Mouse (Mus musculus) megakaryocyte, embryonic 14.5 days (primary cell): ENCODE measurements around the gene Hist1h2bg. TPM values are rescaled to one million over a fixed set of nuclear protein-coding genes. Genes with fewer than 3 reads are reported as not detected.
A peak's percentile ranks its signal among the peaks of the same experiment; 100 is the strongest.
"Not testable (repeated sequence)": the region's sequence is repeated elsewhere in the genome, so short reads cannot be mapped to it uniquely, and the experiment has no call there.

Experiments
- H3K27me3 ChIP-seq: replicated peaks from 2 replicates; pipeline ENCODE3; 2012; ENCODE audit warnings: inconsistent platforms
- H3K36me3 ChIP-seq: replicated peaks from 2 replicates; pipeline ENCODE3; 2012; ENCODE audit warnings: low read length, inconsistent platforms, mixed read lengths
- H3K4me1 ChIP-seq: 2 replicates; pipeline ENCODE4 v1.6.1; 2012; ENCODE audit warnings: inconsistent platforms
- H3K4me3 ChIP-seq: replicated peaks from 2 replicates; pipeline ENCODE3; 2012; ENCODE audit warnings: moderate library complexity, mild to moderate bottlenecking, inconsistent platforms
- H3K9me3 ChIP-seq: 2 replicates; pipeline ENCODE4 v1.6.1; 2012; ENCODE audit warnings: inconsistent platforms
- FLI1 ChIP-seq: IDR thresholded peaks from 2 replicates; pipeline ENCODE4 v1.6.1; 2012; ENCODE audit warnings: low read length, inconsistent platforms, mixed read lengths
- GATA1 ChIP-seq: IDR thresholded peaks from 3 replicates; pipeline ENCODE4 v1.6.1; 2012; ENCODE audit warnings: mixed read lengths, low read length, inconsistent platforms, borderline replicate concordance
- polyA plus RNA-seq: library from polyadenylated mRNA; stranded (reverse); fragments of >175 nt; gene quantifications from 2 replicates; pipeline ENCODE4 v1.2.3, GENCODE M21; 2012; ENCODE audit warnings: low replicate concordance; ENCODE audit not compliant: insufficient read depth

The Hist1h2bg gene
- polyA plus RNA-seq, 1 experiment = 16.8 TPM

DNA sequence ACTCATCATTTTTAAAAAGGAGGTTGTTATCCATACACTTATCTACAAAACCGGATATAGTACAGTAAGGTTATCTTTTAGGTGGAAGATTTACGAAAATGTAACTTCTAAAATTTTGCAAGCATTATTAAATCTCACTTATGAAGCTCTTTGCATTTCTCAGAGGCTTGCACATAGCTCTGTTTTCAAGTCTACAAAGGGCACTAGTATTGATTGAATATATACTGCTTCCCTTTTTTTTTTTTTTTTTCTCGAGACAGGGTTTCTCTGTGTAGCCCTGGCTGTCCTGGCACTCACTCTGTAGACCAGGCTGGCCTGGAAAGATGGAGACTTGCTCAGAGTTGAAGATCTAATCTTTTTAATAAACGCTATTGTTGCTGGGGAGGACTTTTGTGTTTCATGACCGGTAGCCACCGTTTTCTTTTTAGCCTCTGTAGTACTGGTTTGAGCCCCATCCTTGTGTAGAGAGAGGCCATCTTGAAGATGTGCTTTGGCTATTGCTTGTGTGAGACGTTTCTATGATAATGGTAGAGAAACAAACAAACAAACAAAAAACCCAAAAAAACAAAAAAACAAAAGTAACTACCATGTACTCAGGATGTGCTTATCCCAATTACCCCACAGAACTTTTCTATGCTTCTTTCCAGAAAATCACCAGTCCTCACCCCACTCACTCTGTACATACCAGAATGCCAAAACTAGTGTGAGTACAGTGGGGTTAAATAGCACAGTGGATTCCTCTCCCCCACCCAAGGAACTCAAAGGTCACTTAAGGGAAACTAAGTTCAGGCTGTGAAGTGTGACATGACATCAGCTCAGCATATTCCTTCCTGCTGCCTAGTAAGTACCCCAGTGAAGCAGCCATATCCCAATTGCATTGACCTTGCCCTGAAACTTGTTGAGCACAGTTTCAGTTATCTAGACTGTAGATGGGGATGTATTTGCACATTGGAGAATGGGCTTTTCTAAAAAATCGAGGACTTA lies 19.0 kb upstream of the Hist1h2bg start:
- H3K4me1 ChIP-seq = peaks cover 68% of the 10 kb centered on the region
- no peaks in the 10 kb centered on the region for H3K36me3 ChIP-seq
- no peaks in the 10 kb centered on the region for H3K9me3 ChIP-seq
- no peak for TF ChIP-seq FLI1
- TF ChIP-seq GATA1 = no peak
- H3K27me3 ChIP-seq = no peaks in the 10 kb centered on the region
- peak overlapping the region; percentile 87 for H3K4me3 ChIP-seq

DNA sequence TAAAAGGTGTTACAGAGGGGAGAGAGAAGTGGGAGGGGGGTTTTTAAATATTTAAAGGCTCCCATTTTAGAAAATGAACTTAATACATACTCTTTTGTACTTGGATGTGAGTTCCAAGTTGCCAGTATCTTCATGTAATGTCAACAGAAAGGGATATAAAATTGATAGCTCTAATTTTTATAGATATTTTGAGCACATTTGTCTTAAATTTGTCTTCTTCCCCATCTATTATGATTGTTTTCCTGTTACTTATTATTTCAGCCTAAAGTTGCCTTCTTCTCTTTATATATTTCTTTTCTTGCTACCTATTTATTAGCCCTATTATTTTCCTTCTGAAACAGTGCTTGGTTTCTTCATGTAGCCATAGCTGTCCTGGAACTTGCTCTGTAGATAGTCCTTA lies 18.2 kb upstream of the Hist1h2bg start, which contains the start of gene Hist1h1d:
TSS of gene Hist1h1d (plus strand) at position 301 of the 400 bp plus-strand sequence.
- peaks cover 72% of the 10 kb centered on the region for H3K4me1 ChIP-seq
- no peaks in the 10 kb centered on the region for H3K27me3 ChIP-seq
- no peak for TF ChIP-seq FLI1
- no peak for TF ChIP-seq GATA1
- H3K9me3 ChIP-seq = no peaks in the 10 kb centered on the region
- no peaks in the 10 kb centered on the region for H3K36me3 ChIP-seq
- H3K4me3 ChIP-seq = peak within 1 kb of the TSS; percentile 15

GRCm38 (mm10) chr13:23554393-23554792 lies 16.8 kb upstream of the Hist1h2bg start:
- no peaks in the 10 kb centered on the region for H3K36me3 ChIP-seq
- H3K4me1 ChIP-seq = peaks cover 66% of the 10 kb centered on the region
- no peak for TF ChIP-seq GATA1
- no peak for TF ChIP-seq FLI1
- no peaks in the 10 kb centered on the region for H3K9me3 ChIP-seq
- H3K4me3 ChIP-seq = peak overlapping the region; percentile 90
- no peaks in the 10 kb centered on the region for H3K27me3 ChIP-seq

DNA sequence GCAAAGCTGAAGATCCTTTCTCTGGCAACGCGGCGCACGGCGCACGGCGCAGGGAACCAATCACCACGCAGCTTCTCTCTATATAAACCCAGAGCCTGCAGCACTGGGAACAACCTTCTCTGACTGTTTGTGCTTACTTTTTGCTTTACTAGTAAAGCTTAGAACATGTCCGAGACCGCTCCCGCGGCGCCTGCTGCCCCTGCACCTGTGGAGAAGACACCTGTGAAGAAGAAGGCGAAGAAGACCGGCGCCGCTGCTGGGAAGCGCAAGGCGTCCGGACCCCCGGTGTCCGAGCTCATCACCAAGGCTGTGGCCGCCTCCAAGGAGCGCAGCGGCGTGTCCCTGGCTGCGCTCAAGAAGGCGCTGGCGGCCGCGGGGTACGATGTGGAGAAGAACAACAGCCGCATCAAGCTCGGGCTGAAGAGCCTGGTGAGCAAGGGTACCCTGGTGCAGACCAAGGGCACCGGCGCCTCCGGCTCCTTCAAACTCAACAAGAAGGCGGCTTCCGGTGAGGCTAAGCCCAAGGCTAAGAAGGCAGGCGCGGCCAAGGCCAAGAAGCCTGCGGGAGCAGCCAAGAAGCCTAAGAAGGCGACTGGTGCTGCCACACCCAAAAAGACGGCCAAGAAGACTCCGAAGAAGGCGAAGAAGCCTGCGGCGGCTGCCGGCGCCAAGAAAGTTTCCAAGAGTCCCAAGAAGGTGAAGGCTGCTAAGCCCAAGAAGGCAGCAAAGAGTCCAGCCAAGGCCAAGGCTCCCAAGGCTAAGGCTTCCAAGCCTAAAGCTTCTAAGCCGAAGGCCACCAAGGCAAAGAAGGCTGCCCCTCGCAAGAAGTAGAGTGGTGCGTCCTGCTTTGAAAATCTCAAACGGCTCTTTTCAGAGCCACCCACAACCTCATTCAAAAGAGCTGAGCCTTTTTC lies 16.0 kb upstream of the Hist1h2bg start:
- H3K9me3 ChIP-seq = no peaks in the 10 kb centered on the region
- H3K4me3 ChIP-seq = peak overlapping the region; percentile 90
- H3K36me3 ChIP-seq = no peaks in the 10 kb centered on the region
- H3K4me1 ChIP-seq = peaks cover 61% of the 10 kb centered on the region
- TF ChIP-seq GATA1 = no peak
- TF ChIP-seq FLI1 = no peak
- no peaks in the 10 kb centered on the region for H3K27me3 ChIP-seq

GRCm38 (mm10) chr13:23555839-23556416 lies 15.3 kb upstream of the Hist1h2bg start:
- TF ChIP-seq FLI1 (no peak), GATA1 (no peak)

DNA sequence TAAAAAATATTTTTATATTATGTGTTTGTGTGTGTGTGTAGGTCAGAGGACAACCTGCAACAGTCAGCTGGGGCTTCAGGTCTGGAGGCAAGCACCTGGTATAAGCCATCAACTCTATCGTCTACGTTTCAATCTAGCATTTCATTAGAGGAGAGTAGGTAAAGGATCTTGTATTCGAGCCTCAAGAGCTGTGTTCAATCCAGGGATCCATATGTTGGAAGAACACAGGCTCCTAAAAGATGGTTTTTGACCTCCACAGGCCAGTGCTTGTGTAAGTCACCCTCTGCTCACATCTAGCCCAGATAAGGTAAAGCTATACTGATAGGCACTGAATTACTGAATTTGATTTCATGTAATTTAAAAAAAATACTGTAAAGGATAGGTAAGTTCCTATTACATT lies 14.3 kb upstream of the Hist1h2bg start:
- no peak for TF ChIP-seq FLI1
- Histone ChIP-seq H3K27me3 (no peaks in the 10 kb centered on the region), H3K4me1 (peaks cover 45% of the 10 kb centered on the region), H3K36me3 (no peaks in the 10 kb centered on the region), H3K9me3 (no peaks in the 10 kb centered on the region), H3K4me3 (peak overlapping the region; percentile 80)

More at GRCm38 (mm10) chr13:23555839-23556416, 15.3 kb upstream of the Hist1h2bg start:
- peak overlapping the region; percentile 90 for H3K4me3 ChIP-seq
- H3K36me3 ChIP-seq = no peaks in the 10 kb centered on the region
- peaks cover 53% of the 10 kb centered on the region for H3K4me1 ChIP-seq
- no peaks in the 10 kb centered on the region for H3K27me3 ChIP-seq
- no peaks in the 10 kb centered on the region for H3K9me3 ChIP-seq

DNA sequence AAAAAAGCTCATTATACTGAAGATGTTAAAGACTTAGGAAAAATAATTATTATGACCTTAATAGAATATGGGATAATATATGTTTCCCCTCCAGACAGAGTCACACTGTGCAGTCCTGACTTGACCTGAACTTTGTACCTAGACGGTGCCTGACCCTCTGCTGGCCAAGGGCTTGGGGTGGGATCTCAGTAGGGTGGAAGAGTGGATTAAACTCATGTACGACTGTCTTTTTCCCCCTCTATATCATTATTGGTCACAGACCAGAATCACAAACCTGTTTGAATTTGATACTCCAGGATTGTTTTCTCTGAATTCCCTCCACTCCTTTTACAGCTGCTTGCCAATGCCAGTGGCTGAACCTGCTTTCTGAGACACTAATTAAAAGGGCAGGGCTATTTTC lies 10.5 kb upstream of the Hist1h2bg start:
- H3K4me1 ChIP-seq = peaks cover 38% of the 10 kb centered on the region
- not testable (repeated sequence) for H3K9me3 ChIP-seq, H3K27me3 ChIP-seq, H3K36me3 ChIP-seq
- peak overlapping the region; percentile 65 for H3K4me3 ChIP-seq

DNA sequence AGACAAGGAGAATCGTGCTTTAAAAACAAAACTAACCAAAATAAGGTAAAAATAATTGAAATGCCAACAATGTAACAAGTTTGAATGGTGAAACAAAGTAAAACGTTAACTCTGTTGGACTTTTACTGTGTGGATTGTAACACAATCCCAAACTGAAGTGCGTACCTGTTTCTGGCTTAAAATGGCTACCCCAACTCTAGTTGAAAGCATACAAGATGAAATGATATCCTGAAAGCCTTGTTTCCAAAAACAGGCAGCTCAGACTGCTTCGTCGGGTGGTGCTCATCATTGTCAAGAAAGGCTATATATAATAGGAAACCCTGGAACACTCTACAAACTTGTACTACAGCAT lies 9.7 kb upstream of the Hist1h2bg start:
- Histone ChIP-seq H3K4me3 (peak overlapping the region; percentile 33), H3K4me1 (peaks cover 30% of the 10 kb centered on the region)
- H3K36me3 ChIP-seq, H3K9me3 ChIP-seq, H3K27me3 ChIP-seq: not testable (repeated sequence)

GRCm38 (mm10) chr13:23561883-23562659 lies 9.1 kb upstream of the Hist1h2bg start, which contains the start of gene Hist1h3e:
TSS of gene Hist1h3e (minus strand) at chr13:23562369.
- peaks cover 26% of the 10 kb centered on the region for H3K4me1 ChIP-seq
- H3K4me3 ChIP-seq = peak within 1 kb of the TSS; percentile 91
- H3K36me3 ChIP-seq, H3K27me3 ChIP-seq, H3K9me3 ChIP-seq: not testable (repeated sequence)
